Mouse (Mus musculus) limb, embryonic 10.5 days (tissue): ENCODE results near the gene Ccdc186. TPM values are rescaled to one million over a fixed set of nuclear protein-coding genes. Genes with fewer than 3 reads are reported as not detected.

Experiments used
- polyA plus RNA-seq: library from polyadenylated mRNA; unstranded; fragments of >200 nt; fragmentation: Nextera tagmentation; extraction: Ambion mirVana; gene quantifications from 2 replicates; pipeline ENCODE4 v1.2.1, GENCODE M21; 2016

The Ccdc186 gene
- polyA plus RNA-seq, 1 experiment from 2014 or later: 15.9 TPM

Other genes starting within 250 kb of the Ccdc186 start
- gene Adrb1, start 100.0 kb downstream of the Ccdc186 start, polyA plus RNA-seq: 0.16 TPM in 1 of 2 replicates, not detected in the other
- 0.84 and 0.98 TPM in 2 replicates for gene Tdrd1, start 4.0 kb upstream of the Ccdc186 start, polyA plus RNA-seq
- gene Vwa2, start 52.1 kb upstream of the Ccdc186 start, polyA plus RNA-seq: 3.7 and 4.9 TPM in 2 replicates
- gene Afap1l2, start 186.0 kb upstream of the Ccdc186 start, polyA plus RNA-seq: 0.51 and 1.1 TPM in 2 replicates